Mouse (Mus musculus) olfactory bulb, adult 2 months (tissue): ENCODE results near the gene Hmgb1. TPM values are rescaled to one million over a fixed set of nuclear protein-coding genes. Genes with fewer than 3 reads are reported as not detected.
A peak's percentile ranks its signal among the peaks of the same experiment; 100 is the strongest.

Experiments used
- H3K27ac ChIP-seq: fragments of 200-500 bp; 2 replicates; pipeline ENCODE4 v1.5.1; 2012; ENCODE audit warnings: low read depth, low read length; ENCODE audit not compliant: insufficient read depth
- H3K4me1 ChIP-seq: fragments of 200-500 bp; 2 replicates; pipeline ENCODE4 v1.6.1; 2012; ENCODE audit warnings: low read length; ENCODE audit not compliant: control insufficient read depth, insufficient read depth
- H3K4me3 ChIP-seq: fragments of 200-500 bp; 2 replicates; pipeline ENCODE4 v1.5.1; 2012; ENCODE audit warnings: mild to moderate bottlenecking, low read depth, low read length, moderate library complexity; ENCODE audit not compliant: insufficient read depth
- CTCF ChIP-seq: fragments of 200-500 bp; IDR thresholded peaks from 2 replicates; pipeline ENCODE4 v1.5.1; 2012; ENCODE audit warnings: low read depth, mild to moderate bottlenecking, low read length, moderate library complexity; ENCODE audit not compliant: insufficient read depth
- POLR2A ChIP-seq: fragments of 200-500 bp; IDR thresholded peaks from 2 replicates; pipeline ENCODE4 v1.6.1; 2012; ENCODE audit warnings: mild to moderate bottlenecking, low read depth, low read length, moderate library complexity; ENCODE audit not compliant: insufficient read depth
- WGBS: fragments of 180-500 bp; shearing (Covaris S2); methylation state at CpG from one replicate; pipeline ENCODE4 v1.1.7; 2018; 5-methylcytosine and 5-hydroxymethylcytosine counted together
- polyA plus RNA-seq: library from polyadenylated mRNA; stranded (reverse); fragments of >200 nt; gene quantifications from 2 replicates; pipeline ENCODE4 v1.2.4, GENCODE M21; 2012; ENCODE audit warnings: low replicate concordance; ENCODE audit not compliant: missing spikeins, insufficient read depth, insufficient read length

The Hmgb1 gene
- polyA plus RNA-seq, 1 experiment: 501 TPM

DNA sequence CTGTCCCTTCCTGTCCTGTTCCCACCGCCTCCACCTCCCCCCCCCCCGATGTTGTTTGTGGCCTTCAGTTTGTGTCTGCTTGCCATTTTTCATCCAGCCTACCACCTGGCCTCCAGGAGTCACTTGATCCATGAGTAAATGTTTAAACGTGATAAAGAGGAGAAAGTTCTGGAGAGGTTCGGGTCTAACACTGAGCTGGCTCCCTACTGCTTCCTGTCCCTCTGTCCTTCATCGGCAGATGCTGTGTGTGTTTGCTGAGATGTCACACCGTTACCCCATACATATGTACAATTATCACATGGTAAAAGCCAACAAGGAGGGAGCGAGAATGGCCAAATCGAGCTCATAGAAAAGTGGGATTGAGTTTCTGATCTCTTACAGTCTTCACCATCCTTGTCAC, 107.2 kb downstream of the Hmgb1 start:
- 88% methylated on average over 8 of the region's 8 CpGs for WGBS

DNA sequence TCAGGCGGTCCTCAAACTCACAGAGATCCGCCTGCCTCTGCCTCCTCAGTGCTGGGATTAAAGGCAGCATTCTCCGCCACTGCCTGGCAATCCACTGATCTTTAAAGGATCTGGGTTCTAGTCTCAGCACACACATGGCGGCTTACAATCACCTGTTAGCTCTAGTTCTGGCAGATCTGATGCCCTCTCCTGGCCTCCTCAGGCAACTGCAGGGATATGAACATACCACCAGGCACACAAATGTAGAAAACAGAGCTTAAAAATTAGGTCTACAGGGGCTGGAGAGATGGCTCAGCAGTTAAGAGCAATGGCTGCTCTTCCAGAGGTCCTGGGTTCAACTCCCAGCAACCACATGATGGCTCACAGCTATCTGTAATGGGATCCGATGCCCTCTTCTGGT, 112.7 kb downstream of the Hmgb1 start:
- no peak overlapping the region for H3K4me3 ChIP-seq
- H3K4me1 ChIP-seq: no peaks in the 10 kb centered on the region
- WGBS: 99% methylated on average over 5 of the region's 5 CpGs
- TF ChIP-seq POLR2A: no peak
- TF ChIP-seq CTCF: no peak
- no peak overlapping the region for H3K27ac ChIP-seq

More for the DNA sequence above, 107.2 kb downstream of the Hmgb1 start:
- H3K4me1 ChIP-seq: peaks cover 9% of the 10 kb centered on the region
- H3K27ac ChIP-seq: no peak overlapping the region
- TF ChIP-seq POLR2A: no peak
- no peak for TF ChIP-seq CTCF
- no peak overlapping the region for H3K4me3 ChIP-seq

DNA sequence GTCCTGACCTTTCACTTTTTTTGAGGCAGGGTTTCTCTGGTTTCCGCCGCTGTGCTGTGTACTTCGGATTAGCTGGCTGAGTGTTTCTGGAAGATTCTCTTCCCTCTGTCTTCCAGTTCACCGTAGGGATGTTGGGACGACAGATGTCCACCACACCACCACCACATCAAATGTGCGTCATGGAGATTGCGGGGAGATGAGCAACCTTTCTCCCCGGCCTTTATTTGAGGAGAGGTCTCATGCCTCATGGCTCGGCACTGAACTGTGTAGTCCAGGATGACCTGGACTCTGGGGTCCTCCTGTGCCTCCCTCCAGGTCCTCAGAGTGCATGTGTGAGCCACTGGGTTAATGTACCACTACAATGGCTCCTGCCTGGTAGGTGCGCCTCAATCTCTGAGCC, 115.5 kb downstream of the Hmgb1 start:
- TF ChIP-seq CTCF (no peak), POLR2A (no peak)
- 97% methylated on average over 10 of the region's 10 CpGs for WGBS
- H3K4me1 ChIP-seq: no peaks in the 10 kb centered on the region
- no peak overlapping the region for H3K4me3 ChIP-seq
- no peak overlapping the region for H3K27ac ChIP-seq

DNA sequence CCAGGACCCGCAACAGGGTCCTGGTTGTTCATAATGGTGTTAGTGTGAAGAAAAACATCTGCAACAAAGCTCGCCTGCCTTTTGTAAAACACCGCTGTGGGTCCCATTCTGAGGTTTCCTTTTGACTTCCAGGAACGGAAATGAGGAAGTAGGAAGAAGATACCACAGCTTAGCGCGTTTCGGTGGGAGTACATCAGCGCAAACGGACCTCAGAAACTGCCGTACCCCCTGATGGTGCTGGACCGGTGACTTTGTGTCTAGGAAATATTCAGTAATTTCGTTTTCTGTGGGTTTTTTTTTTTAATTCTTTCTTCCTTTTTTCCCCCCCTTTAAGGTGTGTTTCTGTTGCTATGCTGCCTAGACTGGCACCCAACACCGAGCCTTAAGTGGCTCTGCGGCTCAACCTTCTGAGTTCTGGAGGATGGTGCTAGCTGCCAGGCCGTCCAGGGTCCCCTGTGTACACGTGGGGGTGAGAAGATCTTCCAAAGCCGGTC, 116.0 kb downstream of the Hmgb1 start:
- Histone ChIP-seq H3K4me3 (no peak overlapping the region), H3K27ac (no peak overlapping the region), H3K4me1 (no peaks in the 10 kb centered on the region)
- WGBS: 87% methylated on average over 17 of the region's 17 CpGs
- TF ChIP-seq CTCF: no peak
- no peak for TF ChIP-seq POLR2A

DNA sequence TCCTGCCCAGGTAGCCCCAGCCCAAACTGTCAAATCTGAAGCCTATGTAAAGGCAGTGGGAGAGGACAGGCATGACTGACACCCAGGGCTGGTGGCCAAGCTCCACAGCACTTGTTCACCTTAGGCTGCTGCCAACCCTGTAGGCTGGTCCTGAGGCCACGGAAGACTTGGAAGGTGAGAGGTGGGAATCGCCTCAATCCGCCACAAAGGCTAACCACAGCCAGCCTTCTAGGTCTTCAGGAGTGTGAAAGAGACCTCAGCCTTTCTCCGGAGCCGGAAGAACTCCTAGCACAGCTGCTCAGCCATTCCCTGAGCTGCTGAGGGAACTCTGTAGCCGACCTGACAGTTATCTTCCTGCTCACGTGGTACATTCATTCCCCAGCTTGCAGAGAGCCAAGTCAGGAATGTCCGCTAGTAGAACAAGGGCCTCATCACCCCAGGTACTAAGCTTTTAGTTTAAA, 116.8 kb downstream of the Hmgb1 start:
- no peak for TF ChIP-seq POLR2A
- TF ChIP-seq CTCF: no peak
- no peak overlapping the region for H3K4me3 ChIP-seq
- WGBS: 76% methylated on average over 8 of the region's 8 CpGs
- no peaks in the 10 kb centered on the region for H3K4me1 ChIP-seq
- no peak overlapping the region for H3K27ac ChIP-seq

DNA sequence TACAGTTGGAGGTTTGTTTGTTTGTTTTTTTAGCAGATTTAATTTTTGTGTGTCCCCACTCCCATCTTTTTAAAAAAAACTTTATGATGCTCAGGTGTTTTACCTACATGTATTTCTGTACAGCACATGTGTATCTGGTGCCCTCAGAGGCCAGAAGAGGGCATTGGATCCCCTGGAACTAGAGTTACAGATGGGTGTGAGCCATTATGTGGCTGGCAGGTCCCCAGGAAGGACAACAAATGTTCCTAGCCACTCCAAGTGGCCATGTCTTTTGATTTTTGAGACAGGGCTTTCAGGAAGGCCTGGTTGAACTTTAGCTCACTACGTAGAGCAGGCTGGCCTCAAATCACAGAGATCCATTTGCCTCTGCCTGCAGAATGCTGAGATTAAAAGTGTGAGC, 121.5 kb downstream of the Hmgb1 start:
- TF ChIP-seq POLR2A (no peak), CTCF (no peak)
- no peak overlapping the region for H3K27ac ChIP-seq
- H3K4me1 ChIP-seq: no peaks in the 10 kb centered on the region
- 90% methylated on average over 1 of the region's 1 CpGs for WGBS
- no peak overlapping the region for H3K4me3 ChIP-seq

DNA sequence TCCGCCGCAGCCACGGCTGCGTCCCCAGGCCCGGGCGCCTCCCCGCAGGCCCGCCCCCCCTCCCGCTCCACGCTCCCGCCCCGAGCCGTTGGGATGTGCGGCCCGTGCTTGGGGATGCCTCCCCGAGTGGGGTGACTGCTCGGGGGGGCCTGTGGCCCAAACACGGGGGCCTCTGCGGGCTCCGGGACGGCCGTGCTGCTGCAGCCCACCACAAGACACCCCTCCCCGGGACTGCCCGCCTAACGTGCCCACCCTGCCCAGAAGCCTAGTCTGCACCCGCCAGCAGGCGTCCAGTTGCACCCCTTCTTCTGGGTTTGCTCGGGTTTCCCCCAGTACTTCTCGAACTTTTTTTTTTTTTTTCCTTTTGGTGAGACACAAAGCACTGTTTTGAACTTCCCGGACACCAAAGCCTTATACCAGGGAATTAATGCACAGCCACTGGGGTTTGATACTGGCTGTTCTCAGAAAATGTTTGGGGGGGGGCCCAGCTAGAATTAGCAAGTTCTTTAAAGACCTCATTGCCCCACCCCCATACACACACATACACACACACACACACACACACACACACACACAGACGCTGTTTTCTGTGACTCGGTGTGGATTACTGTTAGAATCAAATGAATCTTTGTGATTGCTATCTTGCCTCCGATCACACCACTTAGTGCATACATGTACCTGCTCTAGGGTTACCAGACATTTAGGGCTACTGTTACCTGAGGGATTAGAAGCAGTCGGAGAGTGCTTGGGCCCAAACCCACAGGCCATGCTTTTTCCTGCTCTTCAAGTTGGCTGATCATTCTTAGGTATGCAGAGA, 130.7 kb downstream of the Hmgb1 start:
- H3K4me1 ChIP-seq: no peaks in the 10 kb centered on the region; the same call in 1 of the 2 replicates
- 7% methylated on average over 34 of the region's 34 CpGs for WGBS
- no peak overlapping the region for H3K27ac ChIP-seq
- TF ChIP-seq POLR2A: no peak
- H3K4me3 ChIP-seq: peak overlapping the region; percentile 26

DNA sequence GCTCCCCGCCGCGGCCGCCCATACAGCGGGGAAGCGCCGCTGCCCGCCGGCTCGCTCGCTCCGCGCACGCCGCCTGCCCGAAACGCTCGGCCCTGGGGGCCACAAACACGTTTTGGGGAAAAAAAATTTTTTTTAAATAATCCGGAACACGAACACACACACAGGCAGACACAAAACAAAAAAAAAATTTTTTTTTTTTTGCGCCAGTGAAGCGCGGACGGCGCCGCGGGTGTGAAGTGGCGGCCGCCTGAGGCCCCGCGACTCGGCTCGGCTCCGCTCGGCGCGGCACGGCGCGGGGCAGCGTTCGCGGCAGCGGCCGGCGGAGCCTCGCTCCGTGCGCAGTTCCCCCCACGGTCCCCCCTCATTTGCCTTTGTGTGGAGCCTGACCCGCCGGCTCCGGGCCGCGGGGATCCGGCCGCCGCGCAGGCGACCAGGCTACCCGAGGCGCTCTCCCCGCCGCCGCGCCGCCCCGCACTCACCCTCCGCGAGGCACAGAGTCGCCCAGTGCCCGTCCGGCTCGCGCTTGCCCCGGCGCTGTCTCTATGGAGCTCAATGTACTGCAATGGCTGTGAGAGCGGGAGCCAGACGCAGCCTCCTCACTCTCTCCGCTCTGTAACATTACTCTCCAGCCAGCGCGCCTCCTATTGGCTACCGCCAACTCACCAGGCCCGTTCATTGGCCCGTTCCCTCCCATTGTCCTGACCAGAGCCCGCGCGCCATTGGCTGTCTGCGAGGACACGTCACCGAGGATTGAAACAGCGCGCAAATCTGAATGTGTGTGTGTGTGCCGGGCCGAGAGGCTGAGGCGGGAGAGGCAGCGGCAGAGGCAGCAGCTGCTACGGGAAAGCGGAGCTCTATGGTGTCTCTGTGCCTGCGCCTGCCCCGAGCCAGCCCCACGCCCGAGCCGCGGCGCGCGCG, 131.6 kb downstream of the Hmgb1 start:
- TF ChIP-seq POLR2A (peak; percentile 72; the same call in 1 of the 2 replicates), CTCF (no peak)
- Histone ChIP-seq H3K4me3 (peak overlapping the region; percentile 93), H3K4me1 (no peaks in the 10 kb centered on the region; the same call in 1 of the 2 replicates), H3K27ac (peak overlapping the region; percentile 86)
- whole genome bisulfite sequencing: 1% methylated on average over 110 of the region's 110 CpGs
